Mouse (Mus musculus): Measurements from ENCODE around the gene Tmem88.

Tmem88 gene

DNA sequence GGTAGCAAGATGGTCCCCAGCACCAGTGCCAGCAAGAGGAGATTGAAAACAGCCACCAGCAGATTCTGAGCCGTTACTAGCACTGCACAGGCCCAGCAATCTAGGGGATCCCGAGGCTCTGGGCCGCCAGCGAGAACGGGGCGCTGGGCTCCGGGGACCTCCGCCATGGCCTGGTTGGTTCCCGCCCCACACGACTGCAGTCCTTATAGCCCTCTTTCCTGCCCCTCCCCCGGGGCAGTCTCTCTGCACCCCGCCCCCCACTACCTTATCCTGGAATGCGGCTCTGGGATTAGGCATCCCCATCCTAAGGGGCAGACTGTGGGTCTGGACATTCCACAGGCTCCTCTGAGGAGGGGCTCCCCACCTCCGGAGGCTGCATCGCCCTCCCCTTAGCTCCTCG is at the start of gene Tmem88:
Gene Tmem88, minus strand, starts transcription at position 176 of the 400 bp plus-strand sequence.
- DNase-seq = peak; percentile 73

DNA sequence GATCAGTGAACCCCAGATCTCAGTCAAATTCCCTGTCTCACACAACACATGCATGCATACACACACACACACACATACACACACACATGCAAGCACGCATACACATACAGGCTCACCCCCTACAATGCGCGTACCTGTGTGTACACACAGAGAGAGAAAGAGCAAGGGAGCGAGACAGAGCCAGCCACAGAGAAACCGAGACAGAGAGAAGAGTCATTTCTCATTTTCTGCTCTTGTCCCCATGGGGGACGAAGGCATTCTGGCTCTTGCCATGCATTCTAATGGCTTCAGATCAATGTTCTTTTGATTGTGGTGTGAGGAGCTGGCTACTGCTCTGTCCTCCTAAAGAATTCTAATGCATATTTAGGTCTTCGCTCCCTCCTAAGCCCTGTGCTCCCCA is 49.3 kb upstream of the Tmem88 start:
- no peak for DNase-seq

DNA sequence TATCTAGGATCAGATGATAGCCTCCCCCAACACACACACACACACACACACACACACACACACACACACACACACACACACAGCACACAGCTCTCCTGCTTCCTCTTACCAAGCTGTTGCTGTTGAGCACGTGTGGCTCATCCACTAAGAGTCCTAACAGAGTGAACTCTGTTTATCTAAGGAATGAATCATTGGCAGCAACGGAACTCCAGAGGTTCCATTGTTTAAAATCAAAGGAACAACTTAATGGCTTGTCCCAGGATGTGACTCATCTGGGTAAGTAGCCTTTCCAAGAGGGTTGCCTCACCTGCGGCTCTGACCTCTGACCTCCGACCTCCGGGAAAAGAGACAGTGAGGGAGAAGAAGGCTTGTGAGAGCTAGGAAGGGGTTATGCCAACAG is 45.3 kb upstream of the Tmem88 start:
- DNase-seq = no peak

DNA sequence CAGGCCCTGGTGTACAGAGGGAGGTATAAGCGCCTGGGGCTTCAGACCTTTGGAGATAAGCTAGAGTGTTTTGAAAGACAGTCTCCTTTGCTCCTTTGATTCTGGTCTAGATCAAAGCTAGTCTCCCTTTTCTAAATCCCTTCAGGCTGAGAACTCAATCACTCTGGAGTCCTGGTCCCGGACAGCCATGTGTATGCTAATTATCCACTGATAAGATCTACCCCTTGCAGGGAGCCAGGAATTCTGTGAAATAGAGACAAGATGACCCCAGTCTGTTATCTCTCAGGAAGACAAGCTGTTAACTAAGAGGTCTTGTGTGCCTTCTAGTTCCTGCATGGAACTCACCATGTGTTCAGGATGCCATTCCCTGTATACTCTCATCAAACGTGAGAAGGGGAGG is 39.3 kb upstream of the Tmem88 start:
- DNase-seq = no peak

DNA sequence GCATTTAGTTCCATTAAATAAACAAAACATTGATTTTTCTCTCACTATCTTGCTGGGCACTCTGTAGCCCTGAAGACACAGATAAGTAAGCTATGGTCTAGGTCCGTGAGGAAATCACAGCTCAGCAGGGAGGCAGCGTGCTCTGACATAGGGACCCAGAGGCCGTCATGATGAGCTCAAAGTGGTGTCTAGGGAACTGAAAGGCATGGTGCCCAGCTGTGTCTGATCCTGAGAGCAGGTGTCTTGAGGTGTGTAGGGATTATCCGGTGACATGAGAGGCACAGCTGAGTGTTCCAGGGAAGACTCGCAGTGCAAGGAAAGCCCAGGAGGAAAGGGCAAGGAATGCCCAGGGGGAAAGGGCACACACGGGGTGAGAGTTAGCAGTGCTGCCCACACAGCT is 35.2 kb upstream of the Tmem88 start:
- DNase-seq = no peak

DNA sequence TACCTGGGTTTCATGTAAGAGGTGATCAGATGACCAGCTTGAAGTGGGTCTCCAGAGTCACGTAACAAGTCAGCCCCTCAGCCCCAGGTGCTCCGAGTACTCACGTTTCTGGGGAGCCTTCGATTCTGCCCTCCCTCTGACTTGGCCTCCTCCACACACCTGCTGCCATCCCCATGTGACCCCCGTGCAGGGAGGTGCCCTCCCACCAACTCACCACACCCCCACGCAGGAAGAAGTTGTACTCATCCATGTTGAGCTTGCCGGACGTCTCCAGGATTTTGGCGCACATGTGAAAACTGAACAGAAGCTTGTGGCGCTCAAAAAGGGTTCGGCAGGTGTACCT is 34.6 kb upstream of the Tmem88 start:
- DNase-seq = peak; percentile 54

DNA sequence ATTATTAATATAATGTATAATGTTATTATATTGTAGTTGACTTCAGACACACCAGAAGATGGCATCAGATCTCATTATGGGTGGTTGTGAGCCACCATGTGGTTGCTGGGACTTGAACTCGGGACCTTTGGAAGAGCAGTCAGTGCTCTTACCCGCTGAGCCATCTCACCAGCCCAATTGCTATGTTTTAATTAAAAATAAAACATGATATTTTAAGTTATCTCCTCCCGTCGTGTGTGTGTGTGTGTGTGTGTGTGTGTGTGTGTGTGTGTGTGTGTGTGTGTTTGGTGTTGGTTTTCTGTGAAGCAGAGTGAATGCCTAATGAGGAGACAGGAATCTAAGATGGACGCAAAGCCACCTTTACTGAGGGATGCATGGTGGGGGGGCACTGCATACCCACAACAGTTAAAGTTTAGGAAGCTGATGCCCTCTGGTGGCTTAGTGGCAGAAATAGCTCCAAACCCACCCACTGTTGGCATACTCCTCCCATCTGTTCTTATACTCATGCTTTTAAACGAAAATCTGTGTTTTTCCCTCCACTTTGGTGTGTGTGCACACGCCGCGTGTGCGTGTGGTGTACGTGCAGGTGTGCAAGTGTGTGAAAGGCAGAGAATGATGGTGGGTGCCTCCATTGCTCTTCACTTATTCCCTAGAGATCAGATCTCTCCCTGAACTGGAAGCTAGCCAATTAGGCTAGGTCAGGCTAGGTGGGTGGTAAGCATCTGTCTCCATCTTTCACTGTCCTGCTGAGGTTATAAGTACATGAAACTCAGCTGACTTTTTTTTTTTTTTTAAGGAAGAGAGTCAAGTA is 34.0 kb upstream of the Tmem88 start:
- peak; percentile 87 for DNase-seq

DNA sequence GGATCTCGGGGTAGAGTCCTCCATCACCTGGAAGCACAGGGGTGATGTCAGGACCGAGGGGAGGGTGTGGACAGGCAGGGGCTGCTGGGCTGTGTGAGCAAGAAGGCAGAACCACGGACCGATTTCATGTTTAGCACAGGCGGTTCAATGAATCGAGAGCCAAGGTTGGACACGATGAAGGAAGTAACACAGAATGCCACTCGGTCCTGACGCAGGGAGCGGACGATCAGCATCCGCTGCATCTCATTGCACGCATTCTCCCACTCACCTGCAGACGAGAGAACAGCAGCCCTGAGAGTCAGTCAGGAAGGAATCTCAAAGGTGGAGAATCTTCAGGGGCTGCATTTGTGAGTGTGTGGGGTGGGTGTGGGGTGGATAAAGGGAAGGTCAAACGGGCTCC is 32.6 kb upstream of the Tmem88 start:
- DNase-seq = no peak

DNA sequence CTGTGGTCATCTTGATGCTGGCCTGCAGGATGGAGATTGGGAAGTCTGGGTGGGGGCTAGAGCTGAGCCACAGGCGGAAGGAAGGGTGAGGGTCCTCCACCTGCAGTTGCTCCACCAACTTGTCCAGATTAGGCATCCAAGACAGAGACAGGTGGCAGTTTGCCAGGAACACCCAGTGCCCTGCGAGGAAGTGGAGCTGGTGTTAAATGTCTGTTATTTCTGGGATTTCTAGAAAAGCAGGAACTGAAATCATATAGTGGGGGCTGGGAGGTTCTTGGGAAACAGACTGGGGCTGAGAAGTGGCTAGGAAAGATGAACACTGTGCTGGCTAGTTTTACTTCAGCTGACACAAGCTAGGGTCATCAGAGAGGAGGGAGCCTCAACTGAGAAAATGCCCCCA is 31.3 kb upstream of the Tmem88 start:
- DNase-seq = no peak

DNA sequence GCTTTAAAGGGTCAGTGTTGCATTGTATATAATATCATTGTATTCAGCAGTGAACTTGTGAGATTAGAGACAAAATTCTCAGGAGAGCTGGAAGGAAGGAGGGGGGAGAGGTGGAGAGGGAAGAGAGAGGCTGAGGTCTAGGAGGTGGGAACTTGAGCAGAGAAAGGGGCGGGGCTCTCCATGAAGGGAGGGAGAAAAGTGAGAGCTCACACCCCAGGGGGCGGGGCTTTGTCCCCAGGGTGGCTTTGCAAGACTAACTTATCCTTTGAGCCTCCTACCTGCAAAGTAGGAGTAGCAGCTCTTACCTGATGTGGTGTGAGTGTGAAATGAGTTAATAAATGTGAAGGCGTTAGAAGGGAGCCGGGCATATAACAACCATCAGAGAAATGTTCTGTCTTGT is 30.7 kb upstream of the Tmem88 start:
- no peak for DNase-seq

DNA sequence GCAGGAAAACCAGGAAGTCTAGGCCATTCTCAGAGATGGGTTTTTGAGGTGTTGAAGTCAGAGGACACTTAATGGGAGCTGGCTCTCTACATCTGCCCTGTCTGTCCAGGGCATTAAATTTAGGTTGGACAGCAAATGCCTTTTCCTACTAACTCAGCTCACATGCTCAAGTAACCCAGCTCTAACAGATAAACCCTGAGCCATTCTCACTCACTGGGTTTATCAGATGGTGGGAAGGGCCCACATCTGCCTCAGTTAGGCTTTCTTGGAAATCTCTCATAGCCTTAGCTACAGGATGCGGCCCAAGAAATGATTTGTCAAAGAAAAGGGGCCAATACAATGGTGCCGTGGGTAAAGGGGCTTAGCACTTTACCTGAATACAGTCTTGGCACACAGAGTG is 28.2 kb upstream of the Tmem88 start:
- DNase-seq = no peak

DNA sequence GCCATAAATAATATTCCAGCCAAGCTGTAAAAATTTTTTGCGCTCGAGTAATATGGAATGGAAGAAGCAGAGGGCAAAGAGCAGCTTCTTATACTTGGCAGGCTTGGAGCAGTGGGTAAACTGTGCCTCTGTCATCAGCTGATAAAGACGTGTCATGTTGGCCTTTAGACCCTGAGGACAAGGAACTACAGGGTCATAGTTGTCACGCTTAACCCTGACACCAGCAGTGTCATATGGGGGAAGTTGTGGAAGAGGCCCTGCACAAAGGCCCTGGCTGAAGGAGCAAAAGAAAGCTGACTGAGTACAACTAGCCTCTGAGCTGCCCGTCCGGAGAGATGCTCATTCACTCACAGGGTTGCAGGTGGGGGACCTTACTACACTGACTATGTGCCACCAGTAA is 25.9 kb upstream of the Tmem88 start:
- no peak for DNase-seq

DNA sequence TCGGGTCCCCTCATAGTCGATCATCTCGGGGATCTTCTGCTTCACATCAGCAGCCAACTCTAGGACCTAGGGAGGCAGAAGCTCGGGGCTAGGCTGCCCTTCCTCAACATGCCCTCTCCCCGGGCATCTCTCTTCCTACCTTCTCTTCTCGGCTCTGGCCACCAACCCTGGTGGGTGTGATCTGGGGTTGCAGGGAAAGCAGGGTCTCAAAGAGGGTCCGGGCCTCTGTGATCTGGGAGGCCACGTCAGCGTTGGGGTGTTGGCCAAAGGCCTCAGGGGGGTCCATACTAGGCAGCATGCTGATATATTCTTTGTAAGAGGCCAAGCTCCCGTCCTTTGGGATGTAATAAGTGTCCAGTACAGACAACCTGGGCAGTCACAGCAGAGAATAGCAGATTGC is 24.8 kb upstream of the Tmem88 start:
- DNase-seq = peak; percentile 51

DNA sequence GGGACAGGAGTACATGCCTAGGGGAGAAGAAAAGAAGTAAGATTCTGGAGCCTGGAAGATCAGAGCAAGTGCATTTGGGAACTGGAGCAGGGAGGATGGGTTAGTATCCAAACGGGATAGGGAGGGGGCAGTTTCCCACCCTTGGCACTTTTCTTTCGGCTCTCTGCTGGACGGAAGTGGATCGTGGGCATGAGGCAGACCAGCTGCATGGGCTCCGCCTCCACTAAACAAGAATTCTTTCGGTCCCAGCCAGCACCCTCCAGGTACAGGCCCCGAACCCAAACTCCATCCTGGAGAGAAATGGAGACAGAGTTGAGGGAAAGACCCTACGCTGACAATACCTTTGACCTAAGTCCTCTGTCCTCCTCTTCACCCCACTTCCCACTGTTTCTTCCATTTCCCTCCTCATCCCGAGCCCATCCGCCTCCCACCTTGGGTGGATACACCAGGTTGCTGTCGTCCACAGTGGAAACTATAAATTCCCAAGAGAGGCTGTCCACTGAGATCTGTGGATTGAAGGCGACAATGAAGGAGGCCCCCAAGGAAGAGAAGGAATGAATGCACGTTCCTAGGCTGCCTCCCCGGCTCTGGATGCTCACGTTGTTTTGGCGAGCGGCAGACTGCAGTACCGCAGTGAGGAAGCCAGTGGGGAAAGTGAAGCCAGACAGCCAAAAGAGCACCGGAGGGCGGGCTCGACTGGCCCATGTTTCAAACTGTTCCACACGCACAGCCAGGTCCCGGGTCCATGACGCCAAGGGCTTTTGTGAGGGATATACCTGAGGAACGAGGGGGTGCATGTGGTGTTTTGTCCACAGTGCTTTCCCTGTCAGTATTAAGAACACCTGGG is 23.3 kb upstream of the Tmem88 start:
- peak; percentile 47 for DNase-seq

DNA sequence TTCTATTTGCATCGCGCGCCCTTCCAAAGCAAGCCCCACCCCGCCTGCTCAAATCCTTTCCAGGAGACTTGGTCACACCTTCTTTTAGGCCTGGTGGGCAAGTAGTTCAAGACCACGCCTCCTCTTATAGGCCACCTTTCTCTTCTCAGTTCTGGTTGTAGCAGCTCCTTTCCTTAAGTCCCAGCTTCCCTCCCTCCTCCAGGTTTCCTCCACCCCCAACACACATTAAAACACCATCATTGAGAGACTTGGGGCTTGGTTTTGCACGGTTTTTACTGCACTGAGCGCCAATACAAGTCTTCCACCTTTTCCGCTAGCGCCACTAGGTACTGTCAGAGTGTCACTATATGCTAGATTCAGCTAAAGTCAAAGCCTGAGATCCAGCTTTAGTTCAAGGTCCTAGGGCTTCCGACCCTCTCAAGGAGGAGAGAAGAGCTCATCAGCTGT is 22.5 kb upstream of the Tmem88 start:
- DNase-seq = peak; percentile 37

DNA sequence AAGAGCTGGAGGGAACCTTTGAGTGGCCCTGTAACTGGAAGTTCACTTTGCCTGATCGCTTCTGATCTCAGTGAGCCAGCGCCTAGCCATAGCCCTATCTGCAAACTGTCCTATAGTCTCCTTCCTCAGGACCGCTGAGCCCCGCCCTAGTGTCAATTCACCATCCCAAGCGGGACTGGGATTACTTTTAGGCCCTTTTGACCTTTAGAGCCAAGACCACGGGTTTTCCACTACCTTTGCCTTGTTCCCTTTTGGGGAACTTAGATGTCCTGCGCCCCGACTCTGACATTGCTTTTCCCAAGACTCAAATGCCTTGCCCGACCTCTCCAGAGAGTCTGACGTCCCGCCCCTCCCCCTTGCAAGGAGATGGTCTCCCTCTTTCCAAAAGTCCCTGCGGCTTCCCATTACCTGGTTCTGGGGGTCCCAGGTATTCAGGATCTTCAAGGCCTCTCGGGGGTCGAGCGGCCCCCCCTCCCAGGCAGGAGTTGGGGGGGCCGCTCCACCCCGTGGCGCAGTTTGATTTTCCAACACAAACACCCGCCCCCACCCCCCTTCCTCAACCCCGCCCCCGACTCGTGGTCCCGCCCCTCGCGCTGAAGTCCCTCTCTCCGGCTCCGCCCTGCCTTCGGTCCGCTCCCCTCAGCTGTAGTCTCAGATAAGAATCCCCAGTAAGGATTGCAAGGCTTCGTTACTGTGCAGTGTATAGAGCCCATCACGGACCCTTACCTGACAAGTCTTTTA is 21.9 kb upstream of the Tmem88 start:
- peak; percentile 76 for DNase-seq

DNA sequence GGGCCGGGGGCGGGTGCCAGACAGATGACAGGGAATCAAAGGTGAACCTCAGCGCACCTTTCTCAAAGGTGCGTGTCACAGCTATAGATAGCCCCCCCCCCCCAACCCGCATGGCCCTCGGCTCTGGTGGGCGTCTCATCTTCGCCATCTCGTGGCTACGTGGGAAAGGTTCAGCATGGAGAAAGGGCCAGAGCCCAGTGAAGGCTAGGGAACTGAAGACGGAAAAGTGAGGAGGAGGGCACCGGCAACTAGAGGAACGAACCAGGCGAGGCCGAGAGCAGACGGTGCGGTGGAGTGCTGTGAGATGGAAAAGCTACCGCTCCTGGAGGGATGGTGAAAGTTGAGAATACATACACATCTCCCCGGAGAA is 21.4 kb upstream of the Tmem88 start:
- DNase-seq = peak; percentile 69

DNA sequence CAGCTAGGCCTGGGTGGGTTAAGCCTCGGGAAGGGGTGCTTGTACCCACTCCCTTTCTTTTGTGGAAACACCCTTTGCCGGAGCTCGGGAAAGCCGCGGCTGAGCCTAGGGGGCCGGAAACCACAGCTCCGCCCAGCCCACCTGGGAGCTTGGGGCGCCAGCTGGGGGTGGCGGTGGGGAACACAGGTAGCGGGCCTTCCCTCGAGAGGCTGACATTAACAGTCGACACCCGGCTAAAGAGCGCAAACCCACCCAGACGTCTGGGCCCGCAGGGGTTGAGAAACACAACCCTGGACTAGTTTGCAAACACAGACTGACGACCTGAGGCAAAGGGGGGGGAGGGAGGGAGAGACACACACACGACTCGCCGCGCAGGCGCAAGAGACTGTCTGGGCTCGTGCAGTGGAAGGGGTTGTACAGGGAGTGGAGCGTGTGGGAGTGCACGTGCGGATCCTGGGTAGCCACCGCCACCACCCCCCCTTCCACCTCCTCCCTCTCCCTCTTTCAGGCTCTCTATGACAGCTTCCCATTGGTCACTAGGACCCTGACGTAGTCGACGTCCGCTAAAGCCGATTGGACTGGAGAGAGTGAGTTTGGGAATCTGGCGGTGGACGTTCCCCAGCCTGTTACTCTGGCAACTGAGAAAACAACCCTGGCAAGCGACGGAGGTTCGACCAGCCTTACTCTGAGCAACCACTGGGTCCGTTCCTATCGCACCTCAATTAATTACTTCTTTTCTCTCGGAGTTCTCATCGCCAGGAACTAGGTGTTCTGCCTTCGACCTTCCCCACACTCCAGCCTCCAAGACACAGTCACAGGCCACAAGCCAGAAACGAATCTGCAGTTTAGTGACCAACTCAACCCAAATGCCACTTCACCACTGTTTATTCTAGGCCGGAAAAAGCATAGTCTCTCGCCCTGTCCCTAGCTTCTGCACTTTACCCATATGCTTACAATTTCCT is 20.7 kb upstream of the Tmem88 start:
- DNase-seq = peak; percentile 98

DNA sequence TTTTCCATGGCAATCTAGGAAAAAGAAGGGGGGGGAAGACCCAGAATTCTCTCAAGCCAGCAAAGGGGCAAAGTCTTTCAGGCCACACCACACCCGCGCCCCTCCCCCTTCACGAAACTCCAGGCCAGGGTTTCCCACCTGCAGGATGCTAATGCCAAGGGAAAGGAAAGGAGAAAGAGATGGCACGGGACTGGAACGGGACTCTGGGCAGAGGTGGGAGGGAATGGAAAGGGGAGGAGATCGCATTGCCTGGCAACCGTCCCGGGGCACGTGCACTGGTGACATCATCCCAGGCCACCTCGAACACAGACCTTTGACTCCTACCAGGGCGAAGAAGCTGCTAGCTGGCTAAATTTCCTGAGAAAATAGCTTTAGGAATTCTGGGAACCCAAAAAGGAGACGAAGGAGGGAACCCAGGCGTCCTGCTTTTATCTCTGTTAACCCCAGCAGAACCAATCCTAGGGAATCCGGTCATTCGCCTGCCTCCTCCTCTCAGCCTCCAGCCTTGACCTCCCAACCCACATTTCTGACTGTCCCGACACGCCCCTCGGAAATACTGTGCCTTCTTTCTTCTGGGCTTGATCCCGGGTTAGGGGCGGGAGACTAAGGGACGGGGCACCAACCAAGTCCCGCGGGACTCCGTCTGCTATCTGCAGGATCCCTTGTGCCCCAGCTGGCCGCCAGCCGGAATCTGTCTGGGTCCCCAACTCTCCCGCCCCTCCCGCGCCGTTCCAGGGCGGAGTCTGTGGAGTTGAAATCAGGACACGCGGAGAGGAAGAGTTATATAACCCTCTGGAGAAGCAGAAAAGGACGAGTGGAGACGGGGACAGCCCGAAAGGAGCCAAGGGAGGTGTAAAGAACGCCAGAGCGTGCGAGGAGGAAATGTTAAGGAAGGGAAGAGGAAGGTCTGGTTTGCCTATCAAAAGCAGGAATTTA is 19.7 kb upstream of the Tmem88 start:
- DNase-seq = peak; percentile 98

DNA sequence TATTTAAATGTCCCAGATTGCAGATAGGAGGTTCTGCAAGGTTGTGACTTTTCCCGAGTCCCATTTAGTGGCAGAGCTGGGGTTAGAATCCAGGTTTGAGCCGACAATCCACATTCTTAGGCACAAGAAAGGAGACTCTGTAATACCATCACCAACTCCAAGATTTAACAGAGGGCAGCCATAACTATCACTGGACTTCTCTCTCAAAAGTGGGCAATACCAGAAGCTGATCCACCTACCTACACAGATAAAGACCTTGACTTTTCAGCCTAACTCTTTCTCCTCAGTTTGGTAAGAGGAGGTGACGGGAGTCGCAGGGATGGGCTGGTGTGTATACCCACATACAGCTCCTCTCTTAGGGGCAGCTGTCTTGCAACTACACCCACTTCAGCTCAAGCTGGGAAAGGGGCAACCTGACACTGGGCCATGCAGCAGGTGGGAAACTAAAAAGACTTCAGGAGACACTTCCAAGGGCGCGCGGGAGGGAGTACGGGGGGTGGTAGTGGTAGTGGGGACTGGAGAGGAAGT is 19.0 kb upstream of the Tmem88 start:
- DNase-seq = no peak

DNA sequence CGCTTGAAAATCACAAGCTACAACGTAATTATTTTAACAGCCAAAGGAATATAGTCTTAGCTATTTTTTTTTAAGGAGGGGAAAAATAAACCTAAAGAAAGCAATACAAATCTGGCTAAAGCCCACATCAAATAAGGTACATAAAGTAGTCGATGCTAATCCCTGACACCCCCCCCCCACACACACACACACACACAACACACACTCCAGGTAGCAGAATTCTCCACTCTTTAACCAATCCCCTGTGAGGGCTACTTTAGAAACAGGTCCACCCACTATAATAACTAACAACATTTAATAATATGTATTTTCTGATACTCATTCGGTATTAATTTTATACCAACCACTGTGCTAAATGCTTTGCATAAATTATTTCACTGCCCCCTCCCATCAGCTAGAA is 18.5 kb upstream of the Tmem88 start:
- DNase-seq = no peak
